Mouse (Mus musculus): ENCODE data around the gene Slc31a1. TPM values are rescaled to one million over a fixed set of nuclear protein-coding genes. Genes with fewer than 3 reads are reported as not detected.

Slc31a1 gene
- total RNA-seq, 2 experiments from 2014 or later: 27.9 to 29.8 TPM

- DNase-seq (ENCODE audit: low spot score in 2 of 2): peak in 1 of 2 experiments; percentile 5
- intact Hi-C loops (cut with DNase I): loop anchor here (5.0 kb wide), 1 partner anchor 46 kb away; the partner anchor contains the start of genes Cdc26 and Prpf4
Observed at GRCm38 (mm10) chr4:62360805-62361455, 403 bp downstream of the Slc31a1 start.

- intact Hi-C loops (cut with DNase I): loop anchor here (5.0 kb wide), 1 partner anchor 46 kb away; the partner anchor contains the start of genes Cdc26 and Prpf4
- DNase-seq (ENCODE audit: low spot score in 2 of 2): no peak
Observed at GRCm38 (mm10) chr4:62361571-62361970, 1.0 kb downstream of the Slc31a1 start.

GRCm38 (mm10) chr4:62361997-62362396, 1.5 kb downstream of the Slc31a1 start:
- no peak for DNase-seq (ENCODE audit: low spot score in 2 of 2)
- intact Hi-C loops (cut with DNase I): loop anchor here (5.0 kb wide), 1 partner anchor 45 kb away; the partner anchor contains the start of genes Cdc26 and Prpf4

DNA sequence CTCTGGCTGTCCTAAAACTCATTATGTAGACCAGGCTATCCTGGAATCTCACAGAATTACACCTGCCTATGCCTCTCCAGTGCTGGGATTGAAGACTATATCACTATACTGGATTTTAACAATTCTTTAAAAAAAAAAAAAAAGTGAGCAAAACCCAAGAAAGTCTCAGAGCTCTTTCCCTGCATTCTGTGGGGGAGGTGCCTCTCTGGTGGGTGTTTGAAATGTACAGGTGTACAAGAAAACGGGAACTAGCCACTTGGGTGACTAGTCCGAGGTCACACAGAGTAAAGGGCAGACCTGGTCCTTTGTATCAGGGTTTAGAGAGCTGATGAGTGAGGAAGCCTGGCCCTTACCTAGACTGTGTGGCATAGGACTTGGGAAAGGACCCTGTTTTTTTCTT, 1.9 kb downstream of the Slc31a1 start:
- DNase-seq (ENCODE audit: low spot score in 2 of 2): no peak
- intact Hi-C loops (cut with DNase I): loop anchor here (5.0 kb wide), 1 partner anchor 45 kb away; the partner anchor contains the start of genes Cdc26 and Prpf4

DNA sequence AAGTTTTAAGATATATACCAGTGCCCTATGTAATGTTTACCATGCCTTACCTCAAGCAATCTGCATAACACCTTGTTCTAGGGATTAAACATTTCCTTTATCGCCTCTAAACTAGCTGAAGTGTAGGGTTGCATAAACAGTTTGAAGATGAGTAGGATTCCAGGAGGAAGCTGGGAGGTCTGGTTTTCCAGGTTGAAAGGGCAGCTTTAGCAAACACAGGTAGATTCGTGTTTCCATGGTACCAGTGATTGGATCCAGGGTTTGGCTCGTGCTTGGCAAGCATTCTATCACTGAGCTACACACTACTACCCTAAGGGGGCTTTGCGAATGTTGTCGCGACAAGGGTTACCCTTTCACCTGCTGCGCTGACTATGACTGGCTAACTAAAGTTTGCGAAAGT, 3.8 kb downstream of the Slc31a1 start:
- intact Hi-C loops (cut with DNase I): loop anchor here (5.0 kb wide), 1 partner anchor 43 kb away; the partner anchor contains the start of genes Cdc26 and Prpf4
- DNase-seq (ENCODE audit: low spot score in 2 of 2): no peak

- intact Hi-C loops (cut with DNase I): no loop called here
- DNase-seq (ENCODE audit: low spot score in 2 of 2): no peak
Observed at GRCm38 (mm10) chr4:62366291-62366690, 5.8 kb downstream of the Slc31a1 start.

DNA sequence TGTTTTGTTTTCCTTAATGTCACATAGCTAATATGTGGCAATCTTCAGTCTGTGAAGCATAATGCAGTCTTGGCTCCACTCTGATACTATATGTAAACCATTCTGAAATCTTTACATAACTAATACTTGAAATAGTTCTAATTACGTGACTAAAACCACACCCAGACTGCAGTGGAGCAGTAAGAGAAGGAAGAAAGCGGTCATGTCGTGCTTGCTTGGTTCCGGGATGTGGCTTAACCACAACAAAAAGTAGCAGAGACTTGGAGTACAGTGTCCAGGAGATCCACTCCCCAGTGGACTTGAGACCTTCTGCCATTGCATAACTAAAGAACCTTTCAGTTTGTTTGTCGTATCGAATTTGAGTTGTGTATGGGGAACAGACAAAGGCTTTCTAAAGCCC, 7.1 kb downstream of the Slc31a1 start:
- no peak for DNase-seq (ENCODE audit: low spot score in 2 of 2)
- intact Hi-C loops (cut with DNase I): no loop called here

GRCm38 (mm10) chr4:62369091-62369490, 8.6 kb downstream of the Slc31a1 start:
- intact Hi-C loops (cut with DNase I): no loop called here
- no peak for DNase-seq (ENCODE audit: low spot score in 2 of 2)

DNA sequence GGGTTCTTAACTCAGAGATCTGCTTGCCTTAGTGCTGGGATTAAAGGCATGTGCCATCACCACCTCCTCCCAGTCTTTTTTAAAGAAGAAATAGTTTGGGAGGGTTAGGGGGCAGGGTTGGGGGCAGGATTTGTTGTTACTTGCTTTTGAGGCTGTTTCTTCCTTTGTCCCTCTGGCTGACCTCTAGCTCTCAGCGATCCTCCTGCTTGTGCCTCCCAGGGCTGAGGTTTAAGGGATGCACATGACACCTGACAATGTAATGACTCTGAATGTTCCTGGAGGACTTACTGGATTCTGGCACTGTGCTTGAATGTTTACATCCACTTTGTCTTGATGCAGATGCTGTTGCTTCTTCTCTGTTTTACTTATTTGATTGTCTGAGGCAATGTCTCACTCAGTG, 11.9 kb downstream of the Slc31a1 start:
- no peak for DNase-seq (ENCODE audit: low spot score in 2 of 2)
- intact Hi-C loops (cut with DNase I): no loop called here

GRCm38 (mm10) chr4:62372818-62373520, 12.4 kb downstream of the Slc31a1 start:
- DNase-seq (ENCODE audit: low spot score in 2 of 2): no peak
- intact Hi-C loops (cut with DNase I): no loop called here

- no peak for DNase-seq (ENCODE audit: low spot score in 2 of 2)
- intact Hi-C loops (cut with DNase I): no loop called here
Observed at GRCm38 (mm10) chr4:62373668-62374067, 13.1 kb downstream of the Slc31a1 start.

GRCm38 (mm10) chr4:62374342-62374741, 13.8 kb downstream of the Slc31a1 start:
- intact Hi-C loops (cut with DNase I): no loop called here

DNA sequence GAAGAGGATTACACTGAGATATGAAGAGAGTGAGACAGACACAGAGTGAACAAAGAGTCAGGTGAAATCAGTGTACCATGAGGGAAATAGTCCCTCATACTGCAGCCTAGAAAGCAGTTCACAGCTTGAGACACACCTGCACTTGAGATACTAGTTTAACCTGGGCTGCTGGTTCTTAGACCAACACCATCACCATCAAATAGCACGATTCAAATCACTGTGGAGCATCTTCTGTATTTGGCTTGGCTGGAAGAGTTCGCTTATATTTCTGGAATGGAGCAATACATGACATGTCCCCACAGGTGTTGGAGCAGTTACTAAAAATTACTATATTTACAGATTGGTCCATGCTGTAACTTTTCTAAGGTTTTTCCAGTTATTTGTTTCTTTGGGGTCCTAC, 15.6 kb downstream of the Slc31a1 start:
- no peak for DNase-seq (ENCODE audit: low spot score in 2 of 2)
- intact Hi-C loops (cut with DNase I): no loop called here

More at GRCm38 (mm10) chr4:62374342-62374741, 13.8 kb downstream of the Slc31a1 start:
- DNase-seq (ENCODE audit: low spot score in 2 of 2): no peak

DNA sequence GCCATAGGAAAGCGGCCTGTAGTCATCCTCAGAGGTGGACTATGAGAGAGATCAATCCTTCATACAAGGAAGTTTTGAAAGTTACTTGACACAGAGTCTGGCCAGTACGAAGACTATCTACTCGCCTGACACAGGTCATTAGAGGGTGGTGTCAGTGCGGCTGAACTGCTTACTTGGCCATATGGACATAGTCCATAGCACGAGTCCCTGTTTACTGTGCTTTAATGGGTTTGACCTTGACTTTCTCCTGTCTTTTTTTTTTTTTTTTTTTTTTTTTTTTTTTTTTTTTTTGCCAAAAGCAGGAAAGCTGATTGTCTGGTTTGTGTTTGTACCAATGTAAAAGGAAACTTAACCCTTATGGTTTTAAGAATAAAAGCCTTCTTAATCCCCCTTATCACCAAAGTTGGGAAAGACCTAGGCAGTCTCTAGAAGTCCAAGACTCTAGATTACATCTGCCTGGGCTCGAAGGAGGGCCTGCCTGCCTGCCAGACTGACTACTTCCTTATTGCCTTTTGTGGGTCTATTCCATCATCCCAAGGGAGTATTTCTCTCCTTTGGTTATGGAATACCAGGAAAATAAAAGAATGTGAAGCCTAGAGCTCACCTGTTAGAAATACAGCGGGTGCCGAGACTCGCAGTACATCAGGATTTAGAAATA, 19.3 kb downstream of the Slc31a1 start:
- intact Hi-C loops (cut with DNase I): no loop called here

GRCm38 (mm10) chr4:62383207-62383606, 22.7 kb downstream of the Slc31a1 start:
- intact Hi-C loops (cut with DNase I): no loop called here
- no peak for DNase-seq (ENCODE audit: low spot score in 2 of 2)

More for the DNA sequence above, 19.3 kb downstream of the Slc31a1 start:
- no peak for DNase-seq (ENCODE audit: low spot score in 2 of 2)

DNA sequence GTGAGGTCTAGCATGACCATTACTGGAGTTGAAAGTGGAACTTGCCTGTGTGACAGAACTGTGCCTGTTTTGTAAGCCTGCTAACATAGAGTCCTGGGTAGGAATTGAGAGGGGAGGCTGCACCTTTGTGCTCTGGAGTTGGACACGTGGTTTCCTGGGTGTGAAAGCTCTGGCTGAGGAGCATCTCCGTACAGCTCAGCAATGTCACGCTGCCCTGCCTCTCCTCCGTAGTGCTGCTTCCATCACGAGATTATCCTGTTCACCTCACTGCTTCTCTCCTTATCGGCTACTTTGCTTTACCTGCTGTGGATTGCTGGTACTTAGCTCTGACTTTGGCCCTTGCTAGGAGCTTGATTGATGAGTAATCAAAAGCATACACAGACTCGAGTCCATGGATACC, 23.2 kb downstream of the Slc31a1 start:
- intact Hi-C loops (cut with DNase I): no loop called here

DNA sequence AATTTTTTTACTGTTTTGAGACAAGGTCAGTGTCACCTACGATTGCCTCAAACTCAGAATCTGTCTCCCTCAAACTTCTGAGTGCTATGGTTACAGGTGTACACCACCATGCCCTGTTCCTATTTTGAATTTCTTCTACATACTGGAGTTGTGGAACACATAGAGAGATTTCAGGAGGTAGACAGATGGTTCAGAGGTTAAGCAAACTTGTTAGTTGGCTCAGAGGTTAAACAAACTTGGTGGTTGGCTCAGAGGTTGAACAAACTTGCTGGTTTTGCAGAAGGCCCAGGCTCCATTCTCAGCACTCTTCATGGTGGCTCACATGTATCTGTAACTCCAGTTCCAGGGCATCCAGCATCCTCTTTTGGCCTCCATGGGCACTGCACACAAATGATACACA, 23.6 kb downstream of the Slc31a1 start:
- intact Hi-C loops (cut with DNase I): no loop called here
- no peak for DNase-seq (ENCODE audit: low spot score in 2 of 2)

More for the DNA sequence above, 23.2 kb downstream of the Slc31a1 start:
- no peak for DNase-seq (ENCODE audit: low spot score in 2 of 2)

DNA sequence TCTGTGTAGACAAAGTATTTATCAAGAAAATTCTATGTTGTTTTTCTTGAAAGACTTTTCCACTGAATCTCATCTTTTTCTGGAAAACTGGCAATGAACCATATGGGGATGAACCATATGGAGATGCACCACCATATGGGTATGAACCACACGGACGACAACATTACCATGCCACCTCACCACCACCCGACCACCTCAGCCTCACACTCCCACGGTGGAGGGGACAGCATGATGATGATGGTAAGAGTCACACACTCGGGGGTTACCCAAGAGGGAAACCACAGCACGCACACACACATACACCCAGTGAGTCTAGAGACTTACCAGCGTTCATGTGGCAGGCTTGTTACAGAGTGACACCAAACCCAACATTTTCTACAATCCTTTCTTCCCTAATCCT, 24.9 kb downstream of the Slc31a1 start:
- no peak for DNase-seq (ENCODE audit: low spot score in 2 of 2)
- intact Hi-C loops (cut with DNase I): no loop called here

GRCm38 (mm10) chr4:62389592-62390512, 29.3 kb downstream of the Slc31a1 start:
- no peak for DNase-seq (ENCODE audit: low spot score in 2 of 2)
- intact Hi-C loops (cut with DNase I): no loop called here

Data from left cerebral cortex, postnatal 14 days (tissue).